Mouse (Mus musculus): Measurements from ENCODE around the gene Calhm3. TPM values are rescaled to one million over a fixed set of nuclear protein-coding genes. Genes with fewer than 3 reads are reported as not detected.
A peak's percentile ranks its signal among the peaks of the same experiment; 100 is the strongest.

The Calhm3 gene
- not detected in 2 replicates for polyA plus RNA-seq (2015; fragmentation: Nextera tagmentation; extraction: Ambion mirVana)

DNA sequence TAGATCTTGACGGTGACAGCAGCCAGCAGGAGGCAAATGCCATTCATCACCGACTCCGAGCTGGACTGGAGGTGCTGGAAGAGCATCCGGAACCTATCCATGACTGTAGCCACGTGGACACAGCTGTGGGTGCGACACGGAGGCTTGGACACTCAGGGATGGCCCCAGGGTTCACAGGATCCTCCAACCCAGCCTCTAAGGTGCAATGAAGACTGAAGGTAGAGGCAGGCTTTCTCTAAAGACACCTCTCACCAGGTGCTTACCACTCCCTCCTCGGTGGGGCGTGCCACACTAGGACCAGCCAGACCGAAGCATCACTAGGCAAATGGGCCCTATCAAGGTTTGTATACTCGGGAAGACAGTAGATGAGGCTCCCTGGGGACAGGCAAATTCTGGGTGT is at the start of gene Calhm3:
TSS of gene Calhm3 (minus strand) at position 101 of the 400 bp plus-strand sequence.
- no peaks in the 10 kb centered on the region for H3K9me3 ChIP-seq (replicated peaks)
- H3K27me3 ChIP-seq = no peaks in the 10 kb centered on the region
- H3K36me3 ChIP-seq (ENCODE audit: poor library complexity, severe bottlenecking) = no peaks in the 10 kb centered on the region
- H3K4me2 ChIP-seq = no peak within 1 kb of the TSS
- H3K27ac ChIP-seq = no peak within 1 kb of the TSS
- no peaks in the 10 kb centered on the region for H3K4me1 ChIP-seq
- no peak within 1 kb of the TSS for H3K4me3 ChIP-seq
- ATAC-seq = no peak
- no peak within 1 kb of the TSS for H3K9ac ChIP-seq
- WGBS = 89% methylated on average over 11 of the region's 11 CpGs

DNA sequence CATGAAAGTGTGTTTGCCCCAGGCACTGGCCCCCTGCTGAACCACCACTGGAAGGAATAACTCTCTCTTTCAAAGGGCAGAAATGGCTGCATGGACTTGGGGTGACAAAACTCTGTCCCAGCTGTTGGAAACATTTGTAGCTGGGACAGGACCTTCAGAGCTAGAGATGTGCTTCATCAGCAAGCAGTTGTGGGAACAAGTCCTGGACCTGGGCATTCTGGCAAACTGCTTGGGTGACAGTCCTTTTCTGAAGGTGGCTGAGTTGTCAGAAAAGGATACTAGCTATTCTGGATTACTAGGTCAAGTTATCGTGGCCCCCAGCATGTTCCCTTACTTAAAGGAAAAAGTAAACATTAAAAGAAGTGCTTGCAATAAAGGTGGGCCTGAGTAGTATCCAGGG is 48.6 kb upstream of the Calhm3 start:
- ATAC-seq = no peak
- WGBS = 91% methylated on average over 1 of the region's 1 CpGs

GRCm38 (mm10) chr19:47204653-47205052 is 47.1 kb upstream of the Calhm3 start:
- no peak for ATAC-seq
- Histone ChIP-seq H3K36me3 (ENCODE audit: poor library complexity, severe bottlenecking) (no peaks in the 10 kb centered on the region), H3K9ac (no peak overlapping the region), H3K4me3 (no peak overlapping the region), H3K4me2 (no peak overlapping the region), H3K27ac (no peak overlapping the region), H3K9me3 (replicated peaks) (no peaks in the 10 kb centered on the region), H3K4me1 (no peaks in the 10 kb centered on the region), H3K27me3 (no peaks in the 10 kb centered on the region)
- 90% methylated on average over 6 of the region's 6 CpGs for WGBS

More for the DNA sequence above, 48.6 kb upstream of the Calhm3 start:
- Histone ChIP-seq H3K9ac (no peak overlapping the region), H3K27ac (no peak overlapping the region), H3K4me1 (no peaks in the 10 kb centered on the region), H3K4me3 (no peak overlapping the region), H3K27me3 (no peaks in the 10 kb centered on the region), H3K4me2 (no peak overlapping the region), H3K9me3 (replicated peaks) (no peaks in the 10 kb centered on the region), H3K36me3 (ENCODE audit: poor library complexity, severe bottlenecking) (no peaks in the 10 kb centered on the region)

DNA sequence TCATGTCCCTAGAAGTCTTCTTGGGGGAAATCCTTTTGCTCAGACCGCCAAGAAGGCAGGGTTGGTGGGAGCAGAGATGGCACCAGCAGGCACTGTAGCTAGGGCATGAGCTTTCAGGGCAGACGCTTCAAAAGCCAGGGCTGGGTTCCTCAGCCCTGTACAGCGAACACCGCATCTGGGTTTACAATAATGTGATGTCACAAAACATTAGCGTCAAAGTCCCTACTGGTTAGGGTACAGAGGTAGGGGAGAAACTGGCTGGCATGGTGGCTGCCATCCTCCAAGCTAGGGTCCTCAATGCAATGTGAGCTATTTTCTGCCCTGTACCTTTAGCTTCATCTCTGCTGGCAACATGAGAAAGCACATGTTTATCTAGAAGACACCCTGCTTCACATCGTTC is 45.5 kb upstream of the Calhm3 start:
- H3K9me3 ChIP-seq (replicated peaks) = no peaks in the 10 kb centered on the region
- H3K36me3 ChIP-seq (ENCODE audit: poor library complexity, severe bottlenecking) = no peaks in the 10 kb centered on the region
- no peak overlapping the region for H3K4me3 ChIP-seq
- 93% methylated on average over 6 of the region's 6 CpGs for WGBS
- H3K4me2 ChIP-seq = no peak overlapping the region
- no peak for ATAC-seq
- H3K4me1 ChIP-seq = no peaks in the 10 kb centered on the region
- no peak overlapping the region for H3K9ac ChIP-seq
- H3K27ac ChIP-seq = no peak overlapping the region
- no peaks in the 10 kb centered on the region for H3K27me3 ChIP-seq

DNA sequence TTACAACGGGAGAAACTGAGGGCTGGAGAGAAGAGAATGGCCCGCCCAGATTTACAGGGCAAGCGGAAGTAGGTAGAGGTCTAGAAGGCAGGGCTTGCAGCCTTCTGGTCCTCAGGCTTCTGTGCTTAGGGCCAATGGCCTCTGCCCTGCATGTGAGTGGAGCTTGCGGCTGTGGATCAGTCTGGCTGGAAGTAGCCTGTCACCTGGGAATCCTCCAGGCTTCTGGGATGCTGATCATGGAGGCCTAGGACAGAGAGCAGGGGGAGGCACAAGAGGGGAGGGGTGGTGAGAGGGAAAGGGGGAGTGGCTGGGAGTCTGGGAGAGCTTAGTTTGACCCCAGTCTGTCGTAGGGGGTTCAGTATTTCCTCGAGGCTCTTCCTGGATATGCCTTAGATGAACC is 44.9 kb upstream of the Calhm3 start:
- no peak overlapping the region for H3K4me2 ChIP-seq
- H3K4me1 ChIP-seq = no peaks in the 10 kb centered on the region
- no peaks in the 10 kb centered on the region for H3K27me3 ChIP-seq
- H3K9ac ChIP-seq = no peak overlapping the region
- H3K9me3 ChIP-seq (replicated peaks) = no peaks in the 10 kb centered on the region
- ATAC-seq = no peak
- H3K27ac ChIP-seq = no peak overlapping the region
- no peak overlapping the region for H3K4me3 ChIP-seq
- no peaks in the 10 kb centered on the region for H3K36me3 ChIP-seq (ENCODE audit: poor library complexity, severe bottlenecking)
- WGBS = 74% methylated on average over 6 of the region's 6 CpGs

- H3K36me3 ChIP-seq (ENCODE audit: poor library complexity, severe bottlenecking) = no peaks in the 10 kb centered on the region
- no peak overlapping the region for H3K4me2 ChIP-seq
- no peak for ATAC-seq
- no peak overlapping the region for H3K9ac ChIP-seq
- no peaks in the 10 kb centered on the region for H3K4me1 ChIP-seq
- no peaks in the 10 kb centered on the region for H3K9me3 ChIP-seq (replicated peaks)
- H3K4me3 ChIP-seq = no peak overlapping the region
- WGBS = 66% methylated on average over 12 of the region's 12 CpGs
- no peaks in the 10 kb centered on the region for H3K27me3 ChIP-seq
- H3K27ac ChIP-seq = no peak overlapping the region
These were observed 44.4 kb upstream of the Calhm3 start for GRCm38 (mm10) chr19:47201972-47202371.

- H3K27ac ChIP-seq = no peak overlapping the region
- no peaks in the 10 kb centered on the region for H3K27me3 ChIP-seq
- no peak overlapping the region for H3K4me3 ChIP-seq
- ATAC-seq = no peak
- no peak overlapping the region for H3K4me2 ChIP-seq
- WGBS = 83% methylated on average over 13 of the region's 13 CpGs
- no peaks in the 10 kb centered on the region for H3K9me3 ChIP-seq (replicated peaks)
- H3K4me1 ChIP-seq = no peaks in the 10 kb centered on the region
- H3K9ac ChIP-seq = no peak overlapping the region
- H3K36me3 ChIP-seq (ENCODE audit: poor library complexity, severe bottlenecking) = no peaks in the 10 kb centered on the region
These were observed 41.2 kb upstream of the Calhm3 start for GRCm38 (mm10) chr19:47198671-47199350.

- H3K9ac ChIP-seq = no peak overlapping the region
- no peak overlapping the region for H3K27ac ChIP-seq
- WGBS = 96% methylated on average over 5 of the region's 5 CpGs
- peaks cover 12% of the 10 kb centered on the region for H3K4me1 ChIP-seq
- H3K36me3 ChIP-seq (ENCODE audit: poor library complexity, severe bottlenecking) = no peaks in the 10 kb centered on the region
- no peaks in the 10 kb centered on the region for H3K9me3 ChIP-seq (replicated peaks)
- H3K4me3 ChIP-seq = no peak overlapping the region
- H3K4me2 ChIP-seq = no peak overlapping the region
- H3K27me3 ChIP-seq = no peaks in the 10 kb centered on the region
- no peak for ATAC-seq
These were observed 34.6 kb upstream of the Calhm3 start for GRCm38 (mm10) chr19:47192158-47192557.

- peak; percentile 75; the same call in 1 of the 2 replicates for ATAC-seq
- peak overlapping the region; percentile 20; the same call in 1 of the 2 replicates for H3K27ac ChIP-seq
- WGBS = 53% methylated on average over 11 of the region's 11 CpGs
These were observed 31.1 kb upstream of the Calhm3 start for GRCm38 (mm10) chr19:47188515-47189128.

GRCm38 (mm10) chr19:47186514-47187275 is 29.1 kb upstream of the Calhm3 start:
- no peak overlapping the region for H3K4me3 ChIP-seq
- H3K27me3 ChIP-seq = peaks cover 5% of the 10 kb centered on the region; the same call in 1 of the 2 replicates
- H3K9me3 ChIP-seq (replicated peaks) = peaks cover 6% of the 10 kb centered on the region; the same call in 1 of the 2 replicates
- H3K4me2 ChIP-seq = no peak overlapping the region
- 52% methylated on average over 15 of the region's 15 CpGs for WGBS
- H3K9ac ChIP-seq = no peak overlapping the region
- no peak for ATAC-seq
- no peaks in the 10 kb centered on the region for H3K36me3 ChIP-seq (ENCODE audit: poor library complexity, severe bottlenecking)
- peaks cover 10% of the 10 kb centered on the region for H3K4me1 ChIP-seq
- no peak overlapping the region for H3K27ac ChIP-seq

More at GRCm38 (mm10) chr19:47188515-47189128, 31.1 kb upstream of the Calhm3 start:
- no peak overlapping the region for H3K9ac ChIP-seq
- H3K4me1 ChIP-seq = peaks cover 12% of the 10 kb centered on the region
- H3K27me3 ChIP-seq = no peaks in the 10 kb centered on the region
- H3K4me2 ChIP-seq = no peak overlapping the region
- no peaks in the 10 kb centered on the region for H3K9me3 ChIP-seq (replicated peaks)
- no peak overlapping the region for H3K4me3 ChIP-seq
- H3K36me3 ChIP-seq (ENCODE audit: poor library complexity, severe bottlenecking) = no peaks in the 10 kb centered on the region

DNA sequence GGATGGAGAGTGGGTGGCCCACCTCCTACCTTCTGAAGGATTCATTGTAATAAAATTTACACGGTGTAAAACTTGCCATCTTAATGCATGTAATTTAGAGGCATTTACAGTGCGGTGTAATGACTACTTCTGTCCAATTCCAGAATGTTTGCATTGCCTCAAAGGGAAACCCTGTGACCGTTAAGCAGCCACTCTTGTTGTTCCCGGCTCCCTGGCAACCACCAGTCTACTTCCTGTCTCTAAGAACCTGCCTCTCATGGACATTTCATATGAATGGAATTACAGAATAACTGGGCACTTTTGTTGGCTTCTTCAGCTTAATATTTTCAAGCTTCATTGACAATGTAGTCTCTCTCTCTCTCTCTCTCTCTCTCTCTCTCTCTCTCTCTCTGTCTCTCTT is 27.2 kb upstream of the Calhm3 start:
- Histone ChIP-seq H3K36me3 (ENCODE audit: poor library complexity, severe bottlenecking) (no peaks in the 10 kb centered on the region), H3K27me3 (peaks cover 23% of the 10 kb centered on the region), H3K4me3 (no peak overlapping the region), H3K27ac (no peak overlapping the region), H3K9ac (no peak overlapping the region), H3K4me1 (peaks cover 14% of the 10 kb centered on the region), H3K9me3 (replicated peaks) (peaks cover 7% of the 10 kb centered on the region; the same call in 1 of the 2 replicates), H3K4me2 (no peak overlapping the region)
- WGBS = 71% methylated on average over 4 of the region's 4 CpGs
- no peak for ATAC-seq

DNA sequence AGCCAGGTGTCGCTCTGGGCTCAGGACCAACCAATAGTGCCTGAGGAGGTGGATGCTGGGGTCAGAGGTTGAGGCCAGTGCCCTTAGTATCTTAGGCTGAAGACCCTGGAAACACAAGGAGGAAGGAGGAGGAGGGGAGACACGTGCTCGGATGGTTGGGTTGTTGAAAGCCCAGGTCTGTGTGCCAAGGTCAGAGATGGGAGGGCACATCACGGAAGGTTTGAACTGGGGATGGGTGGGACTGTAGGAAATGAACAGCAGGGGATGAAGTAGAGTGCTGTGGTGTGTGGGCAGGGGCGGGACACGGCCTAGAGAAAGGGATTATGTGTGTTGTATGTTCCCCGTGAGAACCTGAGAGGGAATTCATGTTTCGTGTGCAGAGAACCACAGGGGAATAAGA is 26.7 kb upstream of the Calhm3 start:
- Histone ChIP-seq H3K9me3 (replicated peaks) (peaks cover 7% of the 10 kb centered on the region; the same call in 1 of the 2 replicates), H3K4me2 (no peak overlapping the region), H3K27me3 (peaks cover 28% of the 10 kb centered on the region), H3K27ac (no peak overlapping the region), H3K9ac (no peak overlapping the region), H3K4me3 (no peak overlapping the region), H3K36me3 (ENCODE audit: poor library complexity, severe bottlenecking) (no peaks in the 10 kb centered on the region), H3K4me1 (peaks cover 19% of the 10 kb centered on the region)
- 70% methylated on average over 8 of the region's 8 CpGs for WGBS
- no peak for ATAC-seq

Data from forebrain, embryonic 13.5 days (tissue).